Mouse (Mus musculus) frontal cortex, postnatal 14 days (tissue): ENCODE results near the gene Mfap4.

Source experiments
- DNase-seq, 2 experiments: peaks; one replicate each; pipeline ENCODE4 v3.0.0; 2022; ENCODE audit warnings: low spot score in 2 of 2

The Mfap4 gene

DNA sequence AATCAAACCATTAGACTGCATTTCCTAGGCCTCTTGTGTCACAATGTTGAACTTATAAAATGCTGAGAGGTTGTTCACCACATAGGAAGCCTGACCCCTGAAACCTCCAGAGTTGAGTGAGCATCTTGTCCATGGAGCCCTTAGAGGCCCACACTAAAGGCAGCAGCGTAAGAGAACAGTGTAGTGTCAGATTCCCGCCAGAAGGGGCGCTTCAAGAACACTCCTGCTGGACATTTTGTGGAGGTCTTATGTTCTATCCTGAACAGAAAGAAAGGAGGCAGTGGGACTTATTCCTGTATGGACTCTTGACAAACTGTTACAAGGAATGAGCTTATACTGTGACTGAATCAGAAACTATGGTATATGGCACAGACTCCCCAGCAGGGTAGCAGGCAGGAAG is 29.7 kb downstream of the Mfap4 start:
- no peak for DNase-seq

GRCm38 (mm10) chr11:61517971-61518370 is 32.7 kb downstream of the Mfap4 start:
- DNase-seq: no peak

DNA sequence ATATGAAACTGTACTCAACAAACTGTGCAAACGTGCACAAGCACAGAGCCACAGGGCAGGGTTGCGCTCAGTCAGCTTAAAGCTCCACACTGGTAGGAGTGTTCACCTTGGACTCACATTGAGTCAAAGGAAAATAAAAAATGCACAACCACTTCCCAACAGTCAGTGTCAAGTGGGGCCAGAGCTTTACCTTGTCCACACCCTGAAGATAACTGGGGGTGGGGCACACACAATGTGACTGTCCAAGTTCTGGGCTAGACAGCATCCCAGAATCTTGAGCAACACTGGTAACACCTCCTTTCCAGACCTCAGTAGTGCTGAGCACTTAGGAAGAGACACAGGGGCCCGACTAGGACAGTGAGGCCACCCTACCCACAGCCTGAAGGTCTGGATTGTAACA is 33.6 kb downstream of the Mfap4 start:
- DNase-seq: no peak

DNA sequence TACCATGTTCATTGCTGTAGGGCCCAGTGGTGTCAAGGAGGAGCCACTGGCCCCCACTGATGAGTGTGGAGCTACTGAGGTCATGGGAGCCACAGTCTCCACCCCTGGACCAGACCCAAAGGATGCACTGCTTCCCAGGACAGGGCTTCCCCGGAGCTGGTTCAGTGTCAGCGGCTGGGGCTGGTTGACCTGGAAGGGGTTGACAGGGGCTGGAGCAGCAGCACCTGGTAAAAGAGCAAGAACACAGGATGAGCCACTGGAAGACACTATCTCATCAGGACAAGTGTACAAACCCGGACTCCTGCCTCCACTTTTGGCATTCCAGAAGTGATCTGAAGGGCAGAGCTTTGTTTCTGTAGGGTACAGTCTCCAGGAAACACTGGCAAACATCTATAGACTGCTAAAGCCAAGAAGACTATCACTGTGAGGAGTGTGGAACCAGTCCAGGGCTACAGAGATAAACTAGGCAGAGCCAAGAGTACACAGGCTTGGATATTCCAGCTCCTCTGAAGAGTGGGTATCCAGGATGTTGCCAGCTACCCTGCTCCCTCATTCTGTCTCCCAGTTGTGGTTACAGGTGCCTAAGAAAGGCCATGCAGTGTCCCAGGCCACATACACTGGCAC is 34.4 kb downstream of the Mfap4 start:
- no peak for DNase-seq

- DNase-seq: no peak
Measured at GRCm38 (mm10) chr11:61526872-61527271, 41.6 kb downstream of the Mfap4 start.

- DNase-seq: peak in 1 of 2 experiments; percentile 61
Measured at GRCm38 (mm10) chr11:61529268-61529713, 44.1 kb downstream of the Mfap4 start.

DNA sequence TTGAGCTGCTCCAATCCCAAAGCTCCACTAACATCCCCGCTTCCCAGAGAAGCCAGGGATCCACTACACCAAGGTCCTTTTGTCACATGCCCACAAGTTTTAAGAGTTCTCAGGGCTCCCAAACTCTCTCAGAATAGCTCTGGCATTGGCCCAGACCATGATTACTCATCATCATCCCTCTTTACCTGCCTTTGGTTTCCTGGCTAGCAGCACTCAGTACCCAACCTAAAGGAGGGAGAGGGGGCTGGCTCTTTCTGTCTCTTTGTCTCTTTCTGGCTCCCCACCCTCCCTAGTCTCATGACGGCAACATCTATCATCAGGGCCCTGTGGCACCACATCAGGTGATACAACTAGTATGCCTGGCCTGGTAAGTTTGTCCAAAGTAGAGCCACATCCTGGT is 47.6 kb downstream of the Mfap4 start:
- no peak for DNase-seq

DNA sequence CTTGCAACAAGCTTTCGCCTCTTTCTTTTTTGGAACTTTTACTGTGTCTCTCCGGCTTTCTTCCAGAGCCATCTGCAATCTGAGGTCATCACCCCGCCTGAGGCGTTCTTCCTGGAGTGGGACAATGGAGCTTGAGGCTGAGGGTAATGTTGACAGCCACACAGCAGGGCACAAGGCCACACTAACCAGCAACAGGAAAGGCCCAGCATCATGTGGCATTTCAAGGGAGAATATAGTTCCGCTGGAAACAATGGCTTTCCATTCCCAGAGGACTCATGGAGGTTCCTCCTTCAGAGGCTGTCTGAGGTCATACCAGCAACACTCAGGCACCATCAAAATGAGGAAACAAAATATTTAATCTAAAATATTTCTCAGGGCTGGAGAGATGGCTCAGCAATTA is 48.3 kb downstream of the Mfap4 start:
- DNase-seq: no peak

DNA sequence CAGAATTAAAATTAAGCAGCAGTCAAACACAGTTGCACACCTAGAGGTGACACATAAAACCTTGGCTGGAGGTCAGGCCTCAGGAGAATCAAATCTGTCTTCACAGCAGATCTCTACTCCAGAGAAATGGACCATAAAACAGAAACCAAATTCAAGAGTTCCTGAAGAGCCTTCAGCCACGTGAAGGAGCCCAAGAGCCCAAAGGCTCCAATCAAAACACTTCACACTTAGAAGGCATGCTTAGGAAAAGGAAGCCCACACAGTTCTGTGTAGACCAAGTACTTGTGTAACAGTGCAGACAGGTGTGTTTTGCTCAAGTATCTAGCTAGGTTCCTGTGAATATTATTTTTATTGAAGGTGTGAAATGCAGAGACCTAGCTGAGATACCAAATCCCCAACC is 50.3 kb downstream of the Mfap4 start:
- DNase-seq: no peak

GRCm38 (mm10) chr11:61536952-61537351 is 51.7 kb downstream of the Mfap4 start:
- no peak for DNase-seq

- no peak for DNase-seq
Measured at GRCm38 (mm10) chr11:61537362-61537761, 52.1 kb downstream of the Mfap4 start.
